ENCODE assay signal across 8 mouse cellular contexts in the genomic region with DNA sequence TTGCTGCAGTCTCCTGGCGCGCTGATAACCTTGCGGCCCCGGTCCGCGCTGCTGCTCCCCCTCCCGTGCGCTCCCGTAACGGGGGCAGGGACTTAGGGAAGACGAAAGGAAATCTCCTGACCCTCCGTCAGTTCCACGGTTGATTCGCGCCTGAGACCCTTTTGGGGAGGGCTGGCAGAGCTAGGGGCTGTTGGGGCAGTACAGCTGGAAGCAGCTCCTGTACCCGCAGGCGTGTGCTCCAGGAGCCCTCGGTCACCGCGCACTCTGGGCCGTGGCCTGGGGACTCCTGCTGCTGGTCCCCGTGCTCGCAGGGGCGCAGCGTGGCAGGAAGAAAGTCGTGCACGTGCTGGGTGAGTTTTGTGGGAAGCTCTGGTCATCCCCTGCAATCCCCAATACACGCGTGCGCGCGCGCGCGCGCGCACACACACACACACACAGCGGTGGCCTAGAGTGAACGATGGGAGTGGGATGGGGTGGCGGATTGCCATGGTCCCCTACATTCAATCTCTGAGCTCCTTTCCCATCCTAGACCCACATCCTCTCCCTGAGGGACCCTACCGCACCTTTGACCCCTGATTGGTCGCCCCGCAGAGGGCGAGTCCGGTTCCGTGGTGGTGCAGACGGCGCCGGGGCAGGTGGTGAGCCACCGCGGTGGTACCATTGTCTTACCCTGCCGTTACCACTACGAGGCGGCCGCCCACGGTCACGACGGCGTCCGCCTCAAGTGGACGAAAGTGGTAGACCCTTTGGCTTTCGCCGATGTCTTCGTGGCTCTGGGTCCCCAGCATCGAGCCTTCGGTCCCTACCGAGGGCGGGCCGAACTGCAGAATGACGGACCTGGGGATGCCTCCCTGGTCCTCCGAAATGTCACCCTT. TPM values are rescaled to one million over a fixed set of nuclear protein-coding genes. Genes with fewer than 3 reads are reported as not detected.
A peak's percentile ranks its signal among the peaks of the same experiment; 100 is the strongest.
DNase-seq lines count a peak whose midpoint lies in the region; ATAC-seq and TF ChIP-seq lines count a peak whose summit lies in the region.

No protein-coding gene starts in this region.

- peak overlapping the region; percentile 68 for H3K4me2 ChIP-seq in forebrain, embryonic 14.5 days (ENCODE audit: low read length)
- peak overlapping the region; percentile 62 for H3K4me2 ChIP-seq in liver, embryonic 15.5 days

- H3K27me3 ChIP-seq in cerebellum, adult 2 months (ENCODE audit: control insufficient read depth, insufficient read depth, low read length): no peaks in the 10 kb centered on the region; the same call in 1 of the 2 replicates
- peaks cover 62% of the 10 kb centered on the region for H3K27me3 ChIP-seq in forebrain, embryonic 14.5 days (replicated peaks; ENCODE audit: control insufficient read depth, insufficient read depth, low read length)
- H3K27me3 ChIP-seq in liver, embryonic 15.5 days: peaks cover 84% of the 10 kb centered on the region

- TF ChIP-seq CTCF in layer of hippocampus, adult 2 months (conservative IDR thresholded peaks at IDR 0.05): peak; percentile 26; the same call in 1 of the 2 replicates
- TF ChIP-seq CTCF in cerebellum, adult 2 months (IDR thresholded peaks at IDR 0.05; ENCODE audit: borderline replicate concordance, insufficient read depth, low read depth, low read length): no peak

- no peaks in the 10 kb centered on the region; the same call in 1 of the 2 replicates for H3K4me1 ChIP-seq in cerebellum, adult 2 months (ENCODE audit: control insufficient read depth, insufficient read depth, low read length)
- H3K4me1 ChIP-seq in forebrain, embryonic 14.5 days (ENCODE audit: control insufficient read depth, insufficient read depth, low read length): peaks cover 6% of the 10 kb centered on the region
- H3K4me1 ChIP-seq in liver, embryonic 15.5 days (replicated peaks): peaks cover 23% of the 10 kb centered on the region

- DNase-seq in layer of hippocampus, adult 2 months (ENCODE audit: low spot score in 2 of 2): no peak
- no peak for DNase-seq in layer of hippocampus, postnatal 14 days (ENCODE audit: low spot score in 2 of 2)
- DNase-seq in cerebellum, adult 2 months: peak; percentile 57 to 71
- DNase-seq in forebrain, embryonic 14.5 days (ENCODE audit: low spot score): no peak
- no peak for DNase-seq in frontal cortex, adult 2 months (ENCODE audit: extremely low spot score in 1 of 2, low spot score in 1 of 2)
- no peak for DNase-seq in urinary bladder, adult 18-20 months (ENCODE audit: low spot score in 2 of 2)
- no peak for DNase-seq in urinary bladder, postnatal 10 days (ENCODE audit: low spot score)

- H3K9ac ChIP-seq in forebrain, embryonic 14.5 days (ENCODE audit: low read length): peak overlapping the region; percentile 36
- H3K9ac ChIP-seq in liver, embryonic 15.5 days: no peak overlapping the region

- H3K36me3 ChIP-seq in forebrain, embryonic 14.5 days (ENCODE audit: control insufficient read depth, insufficient read depth, low read length): no peaks in the 10 kb centered on the region
- H3K36me3 ChIP-seq in liver, embryonic 15.5 days (replicated peaks): no peaks in the 10 kb centered on the region

- H3K4me3 ChIP-seq in layer of hippocampus, adult 2 months: peak overlapping the region; percentile 56
- peak overlapping the region; percentile 89 for H3K4me3 ChIP-seq in cerebellum, adult 2 months (replicated peaks; ENCODE audit: insufficient read depth, low read depth, low read length)
- peak overlapping the region; percentile 31 for H3K4me3 ChIP-seq in forebrain, embryonic 14.5 days (ENCODE audit: low read depth, low read length)
- H3K4me3 ChIP-seq in liver, embryonic 15.5 days (replicated peaks): peak overlapping the region; percentile 40

- no peaks in the 10 kb centered on the region for H3K9me3 ChIP-seq in forebrain, embryonic 14.5 days (replicated peaks; ENCODE audit: control insufficient read depth, low read length)
- no peaks in the 10 kb centered on the region for H3K9me3 ChIP-seq in liver, embryonic 15.5 days (replicated peaks)

- TF ChIP-seq POLR2A in cerebellum, adult 2 months (IDR thresholded peaks at IDR 0.05; ENCODE audit: borderline replicate concordance, insufficient read depth, low read length): no peak

- H3K27ac ChIP-seq in layer of hippocampus, adult 2 months: no peak overlapping the region
- H3K27ac ChIP-seq in cerebellum, adult 2 months (ENCODE audit: insufficient read depth, low read length): no peak overlapping the region
- no peak overlapping the region for H3K27ac ChIP-seq in forebrain, embryonic 14.5 days (ENCODE audit: low read depth, low read length)
- no peak overlapping the region for H3K27ac ChIP-seq in liver, embryonic 15.5 days (replicated peaks)

- WGBS in cerebellum, adult 2 months: 3% methylated on average over 71 of the region's 71 CpGs
- WGBS in forebrain, embryonic 14.5 days: under 1% methylated on average over 71 of the region's 71 CpGs
- WGBS in liver, embryonic 15.5 days (ENCODE audit: insufficient replicate concordance): 3% methylated on average over 71 of the region's 71 CpGs

- no peak for ATAC-seq in forebrain, embryonic 14.5 days
- ATAC-seq in liver, embryonic 15.5 days (ENCODE audit: insufficient read depth): no peak

RNA-seq across cellular contexts. Expression of gene Hapln4, which starts 1.2 kb away (rescaled TPM):
- 10 to 100 TPM; 89.0 to 99.7 TPM for total RNA-seq in layer of hippocampus, adult 2 months (2021)
- 10 to 100 TPM; 29.7 to 35.4 TPM for total RNA-seq in layer of hippocampus, postnatal 14 days (2021)
- polyA plus RNA-seq in cerebellum, adult 2 months (2012; rRNA removed): 117 and 124 TPM in 2 replicates
- polyA plus RNA-seq in forebrain, embryonic 14.5 days (2014; fragmentation: Nextera tagmentation; extraction: Ambion mirVana): 0.19 and 0.28 TPM in 2 replicates
- 0.05 and 0.06 TPM in 2 replicates for polyA plus RNA-seq in liver, embryonic 15.5 days (2015; fragmentation: Nextera tagmentation; extraction: Ambion mirVana)
- 34.8 and 43.9 TPM in 2 replicates for polyA plus RNA-seq in frontal cortex, adult 2 months (2012; rRNA removed)

RNA-seq across cellular contexts. Expression of gene Tm6sf2, which starts 11.7 kb away (rescaled TPM):
- total RNA-seq in layer of hippocampus, adult 2 months (2021): 1 to 10 TPM; 3.1 to 7.4 TPM
- 1 to 10 TPM; 1.9 to 3.1 TPM for total RNA-seq in layer of hippocampus, postnatal 14 days (2021)
- 6.9 and 7.3 TPM in 2 replicates for polyA plus RNA-seq in cerebellum, adult 2 months (2012; rRNA removed)
- polyA plus RNA-seq in forebrain, embryonic 14.5 days (2014; fragmentation: Nextera tagmentation; extraction: Ambion mirVana): 0.11 and 0.73 TPM in 2 replicates
- 1.6 and 2.3 TPM in 2 replicates for polyA plus RNA-seq in liver, embryonic 15.5 days (2015; fragmentation: Nextera tagmentation; extraction: Ambion mirVana)
- polyA plus RNA-seq in frontal cortex, adult 2 months (2012; rRNA removed): 4.9 and 5.9 TPM in 2 replicates

RNA-seq across cellular contexts. Expression of gene Ncan, which starts 36.2 kb away (rescaled TPM):
- 100 to 1,000 TPM; 146 to 158 TPM for total RNA-seq in layer of hippocampus, adult 2 months (2021)
- 100 to 1,000 TPM; 371 to 387 TPM for total RNA-seq in layer of hippocampus, postnatal 14 days (2021)
- polyA plus RNA-seq in cerebellum, adult 2 months (2012; rRNA removed): 13.3 and 15.2 TPM in 2 replicates
- polyA plus RNA-seq in forebrain, embryonic 14.5 days (2014; fragmentation: Nextera tagmentation; extraction: Ambion mirVana): 75.4 and 94.1 TPM in 2 replicates
- polyA plus RNA-seq in liver, embryonic 15.5 days (2015; fragmentation: Nextera tagmentation; extraction: Ambion mirVana): 0.02 and 0.03 TPM in 2 replicates
- polyA plus RNA-seq in frontal cortex, adult 2 months (2012; rRNA removed): 98.8 and 102 TPM in 2 replicates

RNA-seq across cellular contexts. Expression of gene Sugp1, which starts 41.8 kb away (rescaled TPM):
- 10 to 100 TPM; 56.1 to 56.9 TPM for total RNA-seq in layer of hippocampus, adult 2 months (2021)
- total RNA-seq in layer of hippocampus, postnatal 14 days (2021): 10 to 100 TPM; 50.5 to 57.3 TPM
- 41.7 and 43.6 TPM in 2 replicates for polyA plus RNA-seq in cerebellum, adult 2 months (2012; rRNA removed)
- 43.5 and 45.5 TPM in 2 replicates for polyA plus RNA-seq in forebrain, embryonic 14.5 days (2014; fragmentation: Nextera tagmentation; extraction: Ambion mirVana)
- 15.3 and 16.2 TPM in 2 replicates for polyA plus RNA-seq in liver, embryonic 15.5 days (2015; fragmentation: Nextera tagmentation; extraction: Ambion mirVana)
- polyA plus RNA-seq in frontal cortex, adult 2 months (2012; rRNA removed): 36.5 and 40.8 TPM in 2 replicates

RNA-seq across cellular contexts. Expression of gene Mau2, which starts 41.9 kb away (rescaled TPM):
- 10 to 100 TPM; 73.6 to 74.3 TPM for total RNA-seq in layer of hippocampus, adult 2 months (2021)
- total RNA-seq in layer of hippocampus, postnatal 14 days (2021): 10 to 100 TPM; 81.4 to 85.3 TPM
- 90.1 and 92.9 TPM in 2 replicates for polyA plus RNA-seq in cerebellum, adult 2 months (2012; rRNA removed)
- 67.4 and 78.1 TPM in 2 replicates for polyA plus RNA-seq in forebrain, embryonic 14.5 days (2014; fragmentation: Nextera tagmentation; extraction: Ambion mirVana)
- polyA plus RNA-seq in liver, embryonic 15.5 days (2015; fragmentation: Nextera tagmentation; extraction: Ambion mirVana): 23.0 and 25.6 TPM in 2 replicates
- polyA plus RNA-seq in frontal cortex, adult 2 months (2012; rRNA removed): 93.1 and 102 TPM in 2 replicates

Comparison
In these comparisons a context has a peak if more than half of its experiments do, and no peak if none do; other contexts are left out.
1. DNase-seq: peak in cerebellum, adult 2 months (2 of 2); none in layer of hippocampus, adult 2 months (0 of 2), layer of hippocampus, postnatal 14 days (0 of 2), forebrain, embryonic 14.5 days (single experiment), frontal cortex, adult 2 months (0 of 2), urinary bladder, adult 18-20 months (0 of 2) and urinary bladder, postnatal 10 days (single experiment).
2. H3K4me3 ChIP-seq: peak in every context shown above with its lines; median percentile 89 in cerebellum, adult 2 months; 56 in layer of hippocampus, adult 2 months; 40 in liver, embryonic 15.5 days; 31 in forebrain, embryonic 14.5 days.
3. RNA of gene Hapln4, which starts 1.2 kb away (polyA plus RNA-seq): 117 to 124 TPM in cerebellum, adult 2 months and 34.8 to 43.9 TPM in frontal cortex, adult 2 months; 0.19 to 0.28 TPM in forebrain, embryonic 14.5 days and 0.05 to 0.06 TPM in liver, embryonic 15.5 days; every median in the first group is over 10 times any median in the second.
4. RNA of gene Ncan, which starts 36.2 kb away (polyA plus RNA-seq): 98.8 to 102 TPM in frontal cortex, adult 2 months, 75.4 to 94.1 TPM in forebrain, embryonic 14.5 days and 13.3 to 15.2 TPM in cerebellum, adult 2 months; 0.02 to 0.03 TPM in liver, embryonic 15.5 days; every median in the first group is over 10 times any median in the second.